Mouse (Mus musculus): ENCODE measurements around the gene 2310011J03Rik. TPM values are rescaled to one million over a fixed set of nuclear protein-coding genes. Genes with fewer than 3 reads are reported as not detected.

Gene 2310011J03Rik
- polyA plus RNA-seq, 1 experiment from 2014 or later = 64.8 TPM

DNA sequence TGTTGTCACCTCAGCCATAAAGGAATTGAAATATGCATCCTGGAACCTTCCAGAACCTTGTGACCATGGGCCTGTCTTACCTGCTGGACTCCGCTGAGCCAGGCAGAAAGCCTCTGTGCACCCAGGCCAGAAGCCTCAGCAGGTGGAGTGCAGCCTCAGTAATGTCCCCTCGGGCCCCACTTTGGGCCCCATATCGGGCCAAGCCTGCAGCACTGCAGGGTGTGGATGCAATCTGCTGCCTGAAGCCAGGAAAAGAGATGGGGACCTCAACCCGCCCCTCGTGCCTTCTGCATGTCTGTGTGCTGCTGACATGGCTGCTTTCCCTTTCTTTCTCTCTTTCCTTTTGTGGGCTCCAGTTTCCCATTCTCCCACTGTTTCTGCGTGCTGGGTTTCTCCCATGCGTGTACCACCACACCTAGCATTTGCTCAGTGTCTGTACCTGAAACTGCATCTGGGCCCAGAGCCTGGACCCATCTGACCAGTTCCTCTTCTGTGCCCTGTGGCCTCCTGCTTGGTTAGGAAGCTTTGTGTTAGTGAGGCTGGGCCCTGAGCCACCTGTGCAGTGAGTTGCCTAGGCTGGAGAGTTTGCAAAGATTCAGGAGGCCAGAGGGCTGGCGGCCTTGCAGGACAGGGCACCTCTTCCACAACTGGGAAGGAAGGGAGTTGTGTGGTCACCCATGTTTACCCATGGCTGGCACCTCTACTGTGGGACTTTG, 48.3 kb downstream of the 2310011J03Rik start:
- peaks cover 14% of the 10 kb centered on the region; the same call in 1 of the 2 replicates for H3K4me1 ChIP-seq (ENCODE audit: insufficient read depth, low read depth, low read length)
- no peak overlapping the region for H3K9ac ChIP-seq (replicated peaks; ENCODE audit: low read depth)
- TF ChIP-seq CTCF (IDR thresholded peaks at IDR 0.05) (no peak), EP300 (IDR thresholded peaks at IDR 0.05) (no peak)
- no peak overlapping the region for H3K4me3 ChIP-seq (ENCODE audit: low read depth, low read length)
- ATAC-seq = no peak
- DNase-seq (ENCODE audit: low spot score) = no peak
- H3K27me3 ChIP-seq (replicated peaks; ENCODE audit: insufficient read depth, low read length) = no peaks in the 10 kb centered on the region
- no peak overlapping the region for H3K4me2 ChIP-seq (replicated peaks; ENCODE audit: low read depth, low read length)
- H3K9me3 ChIP-seq (ENCODE audit: low read length) = no peaks in the 10 kb centered on the region
- H3K27ac ChIP-seq (ENCODE audit: low read length) = no peak overlapping the region
- WGBS = 91% methylated on average over 8 of the region's 8 CpGs
- peaks cover 9% of the 10 kb centered on the region; the same call in 1 of the 2 replicates for H3K36me3 ChIP-seq (ENCODE audit: insufficient read depth, low read length)

DNA sequence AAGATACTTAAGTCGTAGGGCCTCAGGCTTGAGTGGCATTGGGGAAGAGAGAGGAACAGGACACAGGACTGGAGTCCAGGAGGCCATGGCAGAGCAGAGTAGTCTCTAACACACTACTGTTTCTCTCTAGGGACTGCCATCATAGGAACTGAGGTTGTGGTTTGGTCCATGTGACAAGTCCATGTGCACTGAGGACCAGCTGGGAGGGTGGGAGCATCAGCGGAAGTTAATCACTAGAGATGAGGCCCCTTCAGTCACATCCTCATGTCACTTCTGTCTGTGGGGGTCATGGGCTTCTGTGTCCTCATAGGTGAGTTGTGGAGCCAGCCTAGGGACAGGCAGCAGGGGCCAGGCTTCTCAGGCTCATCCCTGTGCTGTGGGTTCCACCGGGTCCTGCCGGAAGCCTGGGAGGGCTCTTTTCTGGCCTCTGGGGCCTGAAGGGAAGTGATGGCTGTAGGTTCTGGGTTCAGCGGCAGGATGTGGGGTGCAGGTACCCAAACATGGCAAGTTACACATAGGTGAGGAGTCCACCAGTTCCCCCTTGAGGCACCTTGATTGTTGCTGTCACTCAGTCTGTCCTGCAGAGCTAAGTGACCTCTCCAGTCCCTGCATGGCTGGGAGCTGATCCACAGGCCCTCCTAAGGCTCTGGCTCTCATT, 49.0 kb downstream of the 2310011J03Rik start:
- H3K9ac ChIP-seq (replicated peaks; ENCODE audit: low read depth) = no peak overlapping the region
- ATAC-seq = no peak
- TF ChIP-seq CTCF (IDR thresholded peaks at IDR 0.05) (no peak), EP300 (IDR thresholded peaks at IDR 0.05) (no peak)
- H3K27ac ChIP-seq (ENCODE audit: low read length) = peak overlapping the region; percentile 51; the same call in 1 of the 2 replicates
- 70% methylated on average over 5 of the region's 5 CpGs for WGBS
- no peaks in the 10 kb centered on the region for H3K9me3 ChIP-seq (ENCODE audit: low read length)
- H3K4me1 ChIP-seq (ENCODE audit: insufficient read depth, low read depth, low read length) = peaks cover 17% of the 10 kb centered on the region; the same call in 1 of the 2 replicates
- no peak for DNase-seq (ENCODE audit: low spot score)
- H3K4me2 ChIP-seq (replicated peaks; ENCODE audit: low read depth, low read length) = no peak overlapping the region
- H3K36me3 ChIP-seq (ENCODE audit: insufficient read depth, low read length) = 0 out of 2 replicates have a peak, but pooled peaks cover 5% of the 10 kb centered on the region
- H3K27me3 ChIP-seq (replicated peaks; ENCODE audit: insufficient read depth, low read length) = no peaks in the 10 kb centered on the region
- H3K4me3 ChIP-seq (ENCODE audit: low read depth, low read length) = no peak overlapping the region

DNA sequence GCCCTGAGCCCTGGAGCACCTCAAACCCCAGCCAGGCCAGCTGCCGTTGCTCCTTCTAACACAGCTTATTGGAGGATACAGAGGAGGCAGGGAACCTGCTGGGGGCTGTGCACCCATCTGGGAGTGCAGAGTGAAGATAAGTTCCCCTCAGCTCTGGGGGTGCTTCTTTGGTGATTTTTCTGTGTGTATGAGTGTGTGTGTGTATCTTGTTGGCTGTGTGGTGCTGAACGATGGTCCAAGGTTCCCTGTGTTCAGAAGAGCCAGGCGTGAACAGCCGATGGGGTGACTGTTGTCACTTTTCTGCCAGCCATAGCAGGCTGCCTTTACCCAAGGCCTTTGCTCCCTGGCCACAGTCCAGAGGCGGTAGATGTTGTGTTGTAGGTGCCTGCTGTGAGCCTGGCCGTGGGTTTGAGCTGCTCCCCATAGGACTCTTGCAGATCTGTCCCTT, 49.6 kb downstream of the 2310011J03Rik start:
- H3K9me3 ChIP-seq (ENCODE audit: low read length) = no peaks in the 10 kb centered on the region
- 47% methylated on average over 6 of the region's 6 CpGs for WGBS
- H3K4me2 ChIP-seq (replicated peaks; ENCODE audit: low read depth, low read length) = no peak overlapping the region
- no peak overlapping the region for H3K4me3 ChIP-seq (ENCODE audit: low read depth, low read length)
- TF ChIP-seq EP300 (IDR thresholded peaks at IDR 0.05) = no peak
- TF ChIP-seq CTCF (IDR thresholded peaks at IDR 0.05) = no peak
- H3K9ac ChIP-seq (replicated peaks; ENCODE audit: low read depth) = no peak overlapping the region
- DNase-seq (ENCODE audit: low spot score) = no peak
- peaks cover 19% of the 10 kb centered on the region; the same call in 1 of the 2 replicates for H3K4me1 ChIP-seq (ENCODE audit: insufficient read depth, low read depth, low read length)
- H3K36me3 ChIP-seq (ENCODE audit: insufficient read depth, low read length) = 0 out of 2 replicates have a peak, but pooled peaks cover 5% of the 10 kb centered on the region
- H3K27ac ChIP-seq (ENCODE audit: low read length) = peak overlapping the region; percentile 51
- H3K27me3 ChIP-seq (replicated peaks; ENCODE audit: insufficient read depth, low read length) = no peaks in the 10 kb centered on the region
- ATAC-seq = no peak

DNA sequence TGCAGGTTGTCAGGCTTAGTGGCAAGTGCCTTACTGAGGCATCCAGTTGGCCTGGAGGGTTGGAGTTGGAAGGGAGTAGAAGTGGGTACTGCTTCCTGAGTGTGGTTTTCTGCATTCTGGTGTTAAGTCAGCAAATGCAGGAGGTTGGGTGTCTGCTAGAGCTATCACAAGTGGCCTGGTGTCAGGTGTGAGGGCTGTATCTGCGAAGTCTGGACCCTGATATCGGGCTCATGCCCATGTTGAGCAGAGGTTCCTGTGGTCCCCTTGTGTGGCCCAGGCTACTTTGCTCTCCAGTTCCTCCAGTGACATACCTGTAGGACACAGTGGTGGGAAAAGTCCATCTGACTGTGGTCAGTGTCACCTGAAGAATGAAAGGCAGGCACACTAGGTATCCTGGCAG, 50.2 kb downstream of the 2310011J03Rik start:
- Histone ChIP-seq H3K27me3 (replicated peaks; ENCODE audit: insufficient read depth, low read length) (no peaks in the 10 kb centered on the region), H3K36me3 (ENCODE audit: insufficient read depth, low read length) (0 out of 2 replicates have a peak, but pooled peaks cover 5% of the 10 kb centered on the region), H3K9ac (replicated peaks; ENCODE audit: low read depth) (no peak overlapping the region), H3K4me1 (ENCODE audit: insufficient read depth, low read depth, low read length) (peaks cover 19% of the 10 kb centered on the region; the same call in 1 of the 2 replicates), H3K4me2 (replicated peaks; ENCODE audit: low read depth, low read length) (no peak overlapping the region), H3K27ac (ENCODE audit: low read length) (0 out of 2 replicates have a peak overlapping the region, but pooled peaks have one; percentile 51), H3K4me3 (ENCODE audit: low read depth, low read length) (no peak overlapping the region), H3K9me3 (ENCODE audit: low read length) (no peaks in the 10 kb centered on the region)
- TF ChIP-seq CTCF (IDR thresholded peaks at IDR 0.05) (no peak), EP300 (IDR thresholded peaks at IDR 0.05) (no peak)
- WGBS = 97% methylated on average over 2 of the region's 2 CpGs
- DNase-seq (ENCODE audit: low spot score) (no peak), ATAC-seq (no peak)

Small RNA genes lying within 50 kb of the gene (microRNA-seq; reads per million reads assigned to microRNA genes)
- 1.5 reads per million for gene Mir6911

Other genes starting within 250 kb of the 2310011J03Rik start
- gene Sbno2, start 215.0 kb downstream of the 2310011J03Rik start, polyA plus RNA-seq (2015; fragmentation: Nextera tagmentation; extraction: Ambion mirVana) = 17.5 and 26.4 TPM in 2 replicates
- 19.0 and 19.8 TPM in 2 replicates for gene Stk11, start 204.7 kb downstream of the 2310011J03Rik start, polyA plus RNA-seq (2015; fragmentation: Nextera tagmentation; extraction: Ambion mirVana)
- 463 and 491 TPM in 2 replicates for gene Atp5d, start 181.9 kb downstream of the 2310011J03Rik start, polyA plus RNA-seq (2015; fragmentation: Nextera tagmentation; extraction: Ambion mirVana)
- gene Cbarp, start 179.7 kb downstream of the 2310011J03Rik start, polyA plus RNA-seq (2015; fragmentation: Nextera tagmentation; extraction: Ambion mirVana) = 5.1 and 5.5 TPM in 2 replicates
- 13.2 and 14.2 TPM in 2 replicates for gene Midn, start 172.3 kb downstream of the 2310011J03Rik start, polyA plus RNA-seq (2015; fragmentation: Nextera tagmentation; extraction: Ambion mirVana)
- 203 and 305 TPM in 2 replicates for gene Cirbp, start 154.6 kb downstream of the 2310011J03Rik start, polyA plus RNA-seq (2015; fragmentation: Nextera tagmentation; extraction: Ambion mirVana)
- gene 1600002K03Rik, start 147.6 kb downstream of the 2310011J03Rik start, polyA plus RNA-seq (2015; fragmentation: Nextera tagmentation; extraction: Ambion mirVana) = 10.4 and 11.7 TPM in 2 replicates
- gene Efna2, start 141.1 kb downstream of the 2310011J03Rik start, polyA plus RNA-seq (2015; fragmentation: Nextera tagmentation; extraction: Ambion mirVana) = 5.1 and 6.9 TPM in 2 replicates
- 34.0 and 36.9 TPM in 2 replicates for gene Mum1, start 94.1 kb downstream of the 2310011J03Rik start, polyA plus RNA-seq (2015; fragmentation: Nextera tagmentation; extraction: Ambion mirVana)
- 295 and 327 TPM in 2 replicates for gene Ndufs7, start 71.4 kb downstream of the 2310011J03Rik start, polyA plus RNA-seq (2015; fragmentation: Nextera tagmentation; extraction: Ambion mirVana)
- gene Gamt, start 59.5 kb downstream of the 2310011J03Rik start, polyA plus RNA-seq (2015; fragmentation: Nextera tagmentation; extraction: Ambion mirVana) = 23.5 and 25.4 TPM in 2 replicates
- gene Dazap1, start 59.1 kb downstream of the 2310011J03Rik start, polyA plus RNA-seq (2015; fragmentation: Nextera tagmentation; extraction: Ambion mirVana) = 37.8 and 38.1 TPM in 2 replicates
- 651 and 741 TPM in 2 replicates for gene Rps15, start 28.1 kb downstream of the 2310011J03Rik start, polyA plus RNA-seq (2015; fragmentation: Nextera tagmentation; extraction: Ambion mirVana)
- gene Apc2, start 24.6 kb downstream of the 2310011J03Rik start, polyA plus RNA-seq (2015; fragmentation: Nextera tagmentation; extraction: Ambion mirVana) = 0.57 and 0.85 TPM in 2 replicates
- gene Pcsk4, start 9.0 kb upstream of the 2310011J03Rik start, polyA plus RNA-seq (2015; fragmentation: Nextera tagmentation; extraction: Ambion mirVana) = 3.4 and 3.7 TPM in 2 replicates
- gene Reep6, start 9.4 kb upstream of the 2310011J03Rik start, polyA plus RNA-seq (2015; fragmentation: Nextera tagmentation; extraction: Ambion mirVana) = 15.4 and 17.6 TPM in 2 replicates
- gene Adamtsl5, start 27.9 kb upstream of the 2310011J03Rik start, polyA plus RNA-seq (2015; fragmentation: Nextera tagmentation; extraction: Ambion mirVana) = 6.4 and 7.3 TPM in 2 replicates
- 1.00 and 1.0 TPM in 2 replicates for gene Plk5, start 35.9 kb upstream of the 2310011J03Rik start, polyA plus RNA-seq (2015; fragmentation: Nextera tagmentation; extraction: Ambion mirVana)
- 6.0 and 6.3 TPM in 2 replicates for gene Mex3d, start 67.1 kb upstream of the 2310011J03Rik start, polyA plus RNA-seq (2015; fragmentation: Nextera tagmentation; extraction: Ambion mirVana)
- gene Mbd3, start 79.0 kb upstream of the 2310011J03Rik start, polyA plus RNA-seq (2015; fragmentation: Nextera tagmentation; extraction: Ambion mirVana) = 90.6 and 90.7 TPM in 2 replicates
- 511 and 651 TPM in 2 replicates for gene Uqcr11, start 86.3 kb upstream of the 2310011J03Rik start, polyA plus RNA-seq (2015; fragmentation: Nextera tagmentation; extraction: Ambion mirVana)
- 34.7 and 36.2 TPM in 2 replicates for gene Tcf3, start 113.1 kb upstream of the 2310011J03Rik start, polyA plus RNA-seq (2015; fragmentation: Nextera tagmentation; extraction: Ambion mirVana)
- not detected in 2 replicates for gene Onecut3, start 174.3 kb upstream of the 2310011J03Rik start, polyA plus RNA-seq (2015; fragmentation: Nextera tagmentation; extraction: Ambion mirVana)
- 0.04 and 0.10 TPM in 2 replicates for gene Atp8b3, start 218.6 kb upstream of the 2310011J03Rik start, polyA plus RNA-seq (2015; fragmentation: Nextera tagmentation; extraction: Ambion mirVana)
- gene Rexo1, start 241.0 kb upstream of the 2310011J03Rik start, polyA plus RNA-seq (2015; fragmentation: Nextera tagmentation; extraction: Ambion mirVana) = 12.9 TPM in 2 replicates